Mouse (Mus musculus): ENCODE data around the gene Cav2. TPM values are rescaled to one million over a fixed set of nuclear protein-coding genes. Genes with fewer than 3 reads are reported as not detected.

Gene Cav2
- total and polyA plus RNA-seq, 2 experiments from 2014 or later = 18.7 to 20.7 TPM

DNA sequence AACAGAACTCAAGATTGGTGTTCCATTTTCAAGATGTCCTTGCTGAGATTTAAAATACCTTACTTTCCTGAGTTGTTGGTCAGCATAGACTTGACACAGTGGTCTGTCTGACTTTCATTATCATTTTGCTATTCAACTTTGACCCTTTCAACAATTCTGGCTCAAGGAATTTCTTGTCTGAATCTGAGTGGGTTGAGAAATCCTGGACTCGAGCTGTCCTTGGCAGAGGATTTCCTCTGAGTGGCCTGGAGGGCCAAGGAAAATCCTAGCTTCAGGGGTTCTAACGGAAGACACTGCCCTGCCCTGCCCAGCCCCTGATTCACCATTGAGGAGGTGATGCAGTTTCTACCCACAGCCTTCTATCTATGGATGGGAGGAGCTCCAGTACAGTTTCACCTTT, 27.7 kb downstream of the Cav2 start:
- 52% methylated on average over 2 of the region's 2 CpGs for WGBS
- no peak for TF ChIP-seq CTCF (IDR thresholded peaks at IDR 0.05; ENCODE audit: low read depth)
- ATAC-seq = no peak

DNA sequence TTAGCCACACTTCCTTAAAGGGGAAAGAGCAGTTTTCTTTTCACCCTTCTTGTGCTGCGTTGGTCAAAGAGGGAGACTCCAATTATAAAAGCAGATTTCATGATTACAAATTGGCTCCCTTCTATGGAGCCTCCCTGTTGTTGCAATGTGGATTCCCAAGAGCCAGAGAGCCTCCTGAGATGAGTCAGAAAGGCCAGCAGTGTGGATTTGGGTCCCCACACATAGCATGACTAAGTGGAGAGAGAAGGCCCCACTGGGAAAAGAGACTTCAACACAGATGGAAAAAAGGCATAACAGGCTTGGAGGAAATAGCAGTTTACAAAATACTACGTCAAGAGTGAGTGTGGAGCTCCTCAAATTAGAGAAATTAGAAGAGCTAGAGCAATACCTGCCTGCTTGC, 28.3 kb downstream of the Cav2 start:
- no peak overlapping the region for H3K9ac ChIP-seq

More for the DNA sequence above, 27.7 kb downstream of the Cav2 start:
- Histone ChIP-seq H3K36me3 (ENCODE audit: insufficient read depth) (no peaks in the 10 kb centered on the region), H3K9ac (no peak overlapping the region), H3K4me1 (ENCODE audit: insufficient read depth) (peaks cover 7% of the 10 kb centered on the region; the same call in 1 of the 2 replicates), H3K9me3 (ENCODE audit: low read length) (no peaks in the 10 kb centered on the region), H3K4me2 (ENCODE audit: low read depth) (no peak overlapping the region; the same call in 1 of the 2 replicates), H3K27ac (ENCODE audit: low read depth, low read length) (no peak overlapping the region), H3K4me3 (ENCODE audit: low read depth, low read length) (no peak overlapping the region), H3K27me3 (ENCODE audit: insufficient read depth, low read length) (peaks cover 10% of the 10 kb centered on the region; the same call in 1 of the 2 replicates)
- DNase-seq = no peak

DNA sequence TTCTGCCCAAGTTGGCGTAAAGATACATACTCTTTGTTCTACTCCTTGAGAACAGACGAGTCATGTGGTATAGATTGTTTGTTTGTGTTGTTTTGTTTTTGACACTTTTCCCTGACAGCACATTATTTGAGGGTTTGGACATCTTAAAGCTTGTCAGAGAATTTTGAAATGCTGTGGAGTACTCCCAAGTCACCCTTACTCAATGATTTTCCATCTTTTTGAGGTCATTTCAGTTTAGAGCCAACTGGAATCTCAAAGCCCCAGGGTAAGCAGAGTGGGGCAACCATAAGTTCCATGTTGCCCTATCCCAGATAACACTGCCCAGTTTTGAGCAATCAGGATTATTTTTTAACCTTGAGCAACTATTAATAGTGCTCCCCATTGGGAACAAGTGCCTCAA, 33.3 kb downstream of the Cav2 start:
- TF ChIP-seq CTCF (IDR thresholded peaks at IDR 0.05; ENCODE audit: low read depth) = no peak
- H3K27ac ChIP-seq (ENCODE audit: low read depth, low read length) = no peak overlapping the region
- H3K36me3 ChIP-seq (ENCODE audit: insufficient read depth) = no peaks in the 10 kb centered on the region
- no peaks in the 10 kb centered on the region for H3K4me1 ChIP-seq (ENCODE audit: insufficient read depth)
- H3K27me3 ChIP-seq (ENCODE audit: insufficient read depth, low read length) = no peaks in the 10 kb centered on the region
- H3K9ac ChIP-seq = no peak overlapping the region
- no peak overlapping the region for H3K4me2 ChIP-seq (ENCODE audit: low read depth)
- no peak overlapping the region for H3K4me3 ChIP-seq (ENCODE audit: low read depth, low read length)
- DNase-seq (no peak), ATAC-seq (no peak)
- WGBS = 78% methylated on average over 2 of the region's 2 CpGs
- no peaks in the 10 kb centered on the region for H3K9me3 ChIP-seq (ENCODE audit: low read length)

More for the DNA sequence above, 28.3 kb downstream of the Cav2 start:
- no peak overlapping the region; the same call in 1 of the 2 replicates for H3K4me2 ChIP-seq (ENCODE audit: low read depth)
- ATAC-seq (no peak), DNase-seq (no peak)
- peaks cover 10% of the 10 kb centered on the region; the same call in 1 of the 2 replicates for H3K27me3 ChIP-seq (ENCODE audit: insufficient read depth, low read length)
- H3K36me3 ChIP-seq (ENCODE audit: insufficient read depth) = no peaks in the 10 kb centered on the region
- no peaks in the 10 kb centered on the region for H3K9me3 ChIP-seq (ENCODE audit: low read length)
- TF ChIP-seq CTCF (IDR thresholded peaks at IDR 0.05; ENCODE audit: low read depth) = no peak
- no peak overlapping the region for H3K27ac ChIP-seq (ENCODE audit: low read depth, low read length)
- no peak overlapping the region for H3K4me3 ChIP-seq (ENCODE audit: low read depth, low read length)
- WGBS = 67% methylated on average over 2 of the region's 2 CpGs
- peaks cover 7% of the 10 kb centered on the region; the same call in 1 of the 2 replicates for H3K4me1 ChIP-seq (ENCODE audit: insufficient read depth)

DNA sequence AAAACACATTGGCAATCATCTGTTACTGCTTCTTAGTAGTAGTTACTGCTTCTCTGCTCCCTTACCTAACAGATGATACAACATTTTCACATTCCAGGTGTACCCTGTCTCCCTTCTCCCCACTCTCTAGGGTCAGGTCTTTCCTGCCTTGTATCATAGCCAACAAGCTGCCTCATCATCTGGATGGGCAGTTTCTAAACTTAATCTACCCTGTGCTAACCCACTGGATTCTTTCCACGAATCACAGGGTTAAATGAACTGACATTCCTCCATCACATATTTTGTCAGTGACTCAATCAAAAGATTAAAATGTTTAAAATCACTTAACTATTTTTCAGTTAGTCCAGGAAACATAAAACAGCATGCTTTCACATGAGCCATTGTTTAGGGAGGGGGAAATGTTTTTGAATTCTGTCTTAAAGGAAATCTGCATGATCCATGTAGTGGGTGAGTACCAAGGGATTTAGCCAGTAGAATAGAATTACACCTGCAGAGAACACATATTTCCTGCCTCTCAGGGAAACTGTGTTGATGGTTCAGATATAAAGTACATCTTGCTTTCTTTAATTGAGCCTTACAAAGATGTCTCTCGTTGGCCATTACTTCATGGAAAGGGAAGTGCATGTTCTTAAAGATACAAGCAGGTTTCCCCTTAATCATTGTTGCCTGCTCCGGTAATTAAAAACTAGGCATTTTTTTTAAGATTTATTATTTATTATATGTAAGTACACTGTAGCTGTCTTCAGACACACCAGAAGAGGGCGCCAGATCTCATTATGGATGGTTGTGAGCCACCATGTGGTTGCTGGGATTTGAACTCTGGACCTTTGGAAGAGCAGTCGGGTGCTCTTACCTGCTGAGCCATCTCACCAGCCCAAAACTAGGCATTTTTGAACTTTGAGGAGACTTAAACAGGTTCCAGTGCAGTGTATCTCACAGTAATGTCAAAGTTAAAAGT, 34.0 kb downstream of the Cav2 start:
- WGBS = 84% methylated on average over 5 of the region's 5 CpGs
- no peak overlapping the region for H3K4me2 ChIP-seq (ENCODE audit: low read depth)
- H3K27me3 ChIP-seq (ENCODE audit: insufficient read depth, low read length) = no peaks in the 10 kb centered on the region
- TF ChIP-seq CTCF (IDR thresholded peaks at IDR 0.05; ENCODE audit: low read depth) = no peak
- no peak overlapping the region for H3K27ac ChIP-seq (ENCODE audit: low read depth, low read length)
- no peak overlapping the region for H3K4me3 ChIP-seq (ENCODE audit: low read depth, low read length)
- no peaks in the 10 kb centered on the region for H3K4me1 ChIP-seq (ENCODE audit: insufficient read depth)
- DNase-seq (no peak), ATAC-seq (no peak)
- no peaks in the 10 kb centered on the region for H3K36me3 ChIP-seq (ENCODE audit: insufficient read depth)
- no peaks in the 10 kb centered on the region for H3K9me3 ChIP-seq (ENCODE audit: low read length)
- no peak overlapping the region for H3K9ac ChIP-seq

DNA sequence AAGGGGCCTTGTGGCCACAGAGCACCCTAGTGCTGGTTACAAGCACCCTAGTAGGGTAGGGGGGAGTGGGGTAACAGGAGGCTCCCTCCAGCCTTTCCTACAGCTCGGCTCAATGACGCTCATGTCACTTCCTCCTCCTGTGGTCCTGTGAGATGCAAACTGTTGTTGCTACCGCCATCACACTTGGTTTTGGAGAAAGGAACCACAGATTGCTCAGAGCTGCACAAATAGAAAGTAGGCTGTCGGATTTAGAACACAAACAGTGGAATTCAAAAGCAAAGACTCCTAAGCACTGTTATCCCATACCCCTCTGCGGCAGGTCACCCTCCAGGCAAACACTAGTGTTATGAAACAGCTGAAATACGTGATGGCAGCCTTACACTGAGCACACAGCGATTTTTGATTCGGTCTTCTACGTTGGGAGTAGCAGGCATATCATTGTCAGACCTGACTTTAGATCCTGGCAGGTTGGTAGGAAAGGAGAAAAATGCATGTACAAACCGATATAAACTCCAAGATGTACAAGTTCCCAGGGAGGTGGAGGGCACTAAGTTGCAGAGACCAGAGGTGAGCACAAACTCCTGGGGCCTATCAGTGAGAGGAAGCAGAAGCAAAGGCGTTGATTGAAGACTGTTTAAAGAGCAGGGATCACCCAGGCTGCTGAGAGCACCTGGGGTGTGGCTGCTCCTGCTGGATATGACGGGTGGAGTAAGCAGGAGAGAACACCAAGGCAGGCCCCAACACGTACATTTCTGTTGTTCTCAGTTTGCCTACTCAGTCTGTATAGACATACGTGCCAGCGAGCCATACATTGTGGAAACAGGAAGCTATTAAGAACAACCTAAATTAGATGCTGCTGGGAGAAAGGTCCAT, 35.5 kb downstream of the Cav2 start:
- Histone ChIP-seq H3K27ac (ENCODE audit: low read depth, low read length) (no peak overlapping the region), H3K27me3 (ENCODE audit: insufficient read depth, low read length) (no peaks in the 10 kb centered on the region), H3K36me3 (ENCODE audit: insufficient read depth) (no peaks in the 10 kb centered on the region), H3K9ac (no peak overlapping the region), H3K4me3 (ENCODE audit: low read depth, low read length) (no peak overlapping the region), H3K4me1 (ENCODE audit: insufficient read depth) (no peaks in the 10 kb centered on the region), H3K4me2 (ENCODE audit: low read depth) (no peak overlapping the region), H3K9me3 (ENCODE audit: low read length) (no peaks in the 10 kb centered on the region)
- WGBS = 64% methylated on average over 15 of the region's 15 CpGs
- ATAC-seq (no peak), DNase-seq (no peak)
- no peak for TF ChIP-seq CTCF (IDR thresholded peaks at IDR 0.05; ENCODE audit: low read depth)

DNA sequence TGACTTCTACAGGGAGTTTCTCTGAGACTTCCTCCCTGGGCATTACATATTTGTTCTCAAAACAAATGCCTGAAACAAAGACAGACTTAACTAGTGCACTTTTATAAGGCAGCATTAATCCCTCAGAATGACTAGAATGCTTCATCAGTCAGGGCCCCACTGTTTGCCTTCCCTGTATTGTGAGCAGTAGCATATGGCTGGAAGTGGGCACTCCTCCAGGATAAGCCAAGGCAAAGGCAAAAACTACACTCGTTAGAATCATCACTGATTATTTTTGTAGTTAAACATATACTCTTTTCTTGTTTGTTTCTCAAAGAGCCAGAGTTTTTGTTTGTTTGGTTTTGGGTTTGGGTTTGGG, 36.2 kb downstream of the Cav2 start:
- 13% methylated on average over 1 of the region's 1 CpGs for WGBS
- TF ChIP-seq CTCF (IDR thresholded peaks at IDR 0.05; ENCODE audit: low read depth) = no peak
- Histone ChIP-seq H3K27ac (ENCODE audit: low read depth, low read length) (no peak overlapping the region), H3K4me3 (ENCODE audit: low read depth, low read length) (no peak overlapping the region), H3K9me3 (ENCODE audit: low read length) (no peaks in the 10 kb centered on the region), H3K9ac (no peak overlapping the region), H3K36me3 (ENCODE audit: insufficient read depth) (no peaks in the 10 kb centered on the region), H3K4me1 (ENCODE audit: insufficient read depth) (no peaks in the 10 kb centered on the region), H3K4me2 (ENCODE audit: low read depth) (no peak overlapping the region), H3K27me3 (ENCODE audit: insufficient read depth, low read length) (no peaks in the 10 kb centered on the region)
- ATAC-seq = no peak
- DNase-seq = no peak

Data from forebrain, postnatal 0 days (tissue).